Mouse (Mus musculus): ENCODE measurements at regions not wholly inside any gene's neighbourhood (a gene's known extent, or its start where the extent isn't known, plus 50 kb on each side); places are given as distances from the start of the nearest gene placed in this dataset.

DNA sequence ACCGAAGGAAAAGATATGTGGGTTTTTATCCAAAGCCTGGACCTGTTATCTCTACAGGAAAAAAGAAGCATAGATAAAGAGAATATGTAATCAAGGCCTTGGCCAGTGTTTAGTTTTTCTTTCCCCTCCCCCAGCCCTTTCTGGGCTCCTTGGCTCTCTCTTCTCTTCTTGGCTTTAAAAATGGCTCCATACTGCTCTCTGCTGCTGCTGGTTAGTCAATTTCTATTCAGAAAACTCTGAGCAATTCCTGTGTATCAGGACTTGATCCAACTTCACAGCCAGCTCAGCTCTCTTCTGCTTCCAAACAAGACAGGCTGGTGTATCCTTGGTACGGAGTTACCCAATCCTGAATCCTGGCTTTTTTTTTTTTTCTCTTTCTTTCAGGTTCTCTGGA is 689.4 kb upstream of the Ptbp2 start:
- no peak for TF ChIP-seq GATA1 (IDR thresholded peaks at IDR 0.05; ENCODE audit: borderline replicate concordance, low read length)
- TF ChIP-seq FLI1 (IDR thresholded peaks at IDR 0.05; ENCODE audit: low read length), result no peak

All from megakaryocyte, embryonic 14.5 days (primary cell).